Mouse (Mus musculus): ENCODE data around the gene Plekha5. TPM values are rescaled to one million over a fixed set of nuclear protein-coding genes. Genes with fewer than 3 reads are reported as not detected.
A peak's percentile ranks its signal among the peaks of the same experiment; 100 is the strongest.
"Not testable (repeated sequence)": the region's sequence is repeated elsewhere in the genome, so short reads cannot be mapped to it uniquely, and the experiment has no call there.

The Plekha5 gene
- total RNA-seq, 2 experiments from 2014 or later: 84.9 to 89.5 TPM

DNA sequence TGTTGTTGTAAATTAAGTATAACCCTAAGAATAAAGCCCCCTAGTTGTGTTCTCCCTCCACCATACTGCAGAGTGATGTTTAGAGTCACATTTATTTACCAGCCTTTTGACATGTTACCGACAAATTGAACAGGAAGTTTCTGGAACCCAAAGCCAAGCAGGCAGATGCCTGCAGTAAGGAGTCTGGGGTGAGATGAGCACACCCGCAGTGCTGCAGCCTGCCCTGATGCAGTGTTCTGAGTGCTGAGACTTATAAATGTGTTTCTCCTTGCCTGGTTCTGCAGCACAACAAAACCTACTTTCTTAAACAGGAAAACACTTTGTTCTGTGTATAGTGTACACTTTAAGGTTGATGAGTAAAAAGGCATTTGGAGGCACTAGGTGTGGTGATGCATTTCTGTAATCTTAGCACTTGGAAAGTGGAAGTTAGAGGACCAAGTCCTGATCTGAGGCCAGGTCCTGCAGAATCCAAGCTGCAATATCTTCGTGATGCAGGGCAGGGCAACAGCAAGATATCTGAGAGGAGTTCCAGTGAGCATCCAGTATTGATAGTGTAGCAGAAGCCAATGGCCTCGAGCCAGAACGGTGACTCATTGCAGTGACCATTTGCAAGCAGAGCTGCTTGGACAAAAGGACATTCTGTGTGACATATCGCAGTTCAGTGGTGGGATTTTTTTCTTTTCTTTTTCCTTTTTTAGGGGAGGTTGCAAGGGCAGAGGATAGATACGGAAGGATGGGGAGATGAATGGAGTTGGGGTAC, 58.0 kb downstream of the Plekha5 start:
- intact Hi-C loops (cut with DNase I): no loop called here
- no peak for DNase-seq (ENCODE audit: low spot score in 2 of 2)

DNA sequence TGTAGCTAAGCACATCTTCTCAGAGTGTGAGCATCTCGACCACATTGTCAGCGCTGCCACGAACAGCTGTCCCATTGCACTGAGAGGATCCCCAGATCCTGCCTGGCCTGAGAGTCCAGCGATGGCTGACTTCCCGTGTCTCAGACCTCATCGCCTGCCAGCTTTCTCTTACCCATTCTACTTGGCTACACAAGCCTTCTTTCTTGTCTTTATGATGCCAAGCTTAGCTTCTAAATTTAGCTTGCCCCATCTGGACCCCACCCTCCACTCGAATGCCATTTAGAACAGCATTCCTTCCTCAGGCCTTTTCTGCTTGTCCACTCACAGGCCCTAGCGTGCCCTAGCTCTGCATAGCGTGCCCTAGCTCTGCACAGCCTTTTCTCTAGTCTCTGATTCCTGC, 60.3 kb downstream of the Plekha5 start:
- DNase-seq (ENCODE audit: low spot score in 2 of 2): no peak

DNA sequence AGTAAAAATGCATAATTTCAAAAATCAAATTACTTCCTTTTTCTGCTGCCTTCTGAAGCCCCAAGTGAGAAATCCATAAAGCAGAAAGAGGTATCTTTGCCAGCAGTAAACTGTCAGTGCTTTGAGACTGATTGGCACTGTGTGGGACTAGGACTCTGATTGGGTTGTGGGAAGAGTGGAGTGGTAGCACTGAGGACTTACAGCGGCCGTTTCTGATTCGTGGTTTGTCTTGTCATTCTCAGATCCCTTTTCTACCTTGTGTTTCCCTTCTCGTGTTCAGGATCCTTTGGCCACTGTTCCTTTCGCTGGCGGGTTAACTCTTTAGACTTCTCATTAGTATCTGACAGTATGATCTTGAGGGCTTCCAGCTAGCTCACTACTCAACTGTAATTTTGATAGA, 61.8 kb downstream of the Plekha5 start:
- no peak for DNase-seq (ENCODE audit: low spot score in 2 of 2)
- intact Hi-C loops (cut with DNase I): no loop called here

More for the DNA sequence above, 60.3 kb downstream of the Plekha5 start:
- intact Hi-C loops (cut with DNase I): no loop called here

DNA sequence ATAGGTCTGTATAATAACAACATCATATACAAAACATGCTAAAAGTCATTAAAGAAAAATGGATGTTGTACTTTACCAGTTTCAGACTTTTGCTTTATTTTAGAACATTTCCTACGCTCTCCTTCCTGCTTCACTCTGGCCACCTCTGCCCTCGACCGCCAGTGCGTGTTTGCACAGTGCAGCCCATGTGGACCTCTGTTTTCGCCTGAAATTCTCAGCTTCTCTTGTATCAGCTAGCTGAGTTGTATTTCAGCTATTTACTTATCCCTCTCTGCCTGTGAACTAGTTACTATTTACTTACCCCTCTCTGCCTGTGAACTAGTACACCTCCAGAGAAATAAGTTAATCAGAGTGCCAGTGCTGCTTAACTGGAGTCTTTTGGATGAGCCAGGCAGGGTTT, 62.8 kb downstream of the Plekha5 start:
- DNase-seq (ENCODE audit: low spot score in 2 of 2): no peak
- intact Hi-C loops (cut with DNase I): no loop called here

DNA sequence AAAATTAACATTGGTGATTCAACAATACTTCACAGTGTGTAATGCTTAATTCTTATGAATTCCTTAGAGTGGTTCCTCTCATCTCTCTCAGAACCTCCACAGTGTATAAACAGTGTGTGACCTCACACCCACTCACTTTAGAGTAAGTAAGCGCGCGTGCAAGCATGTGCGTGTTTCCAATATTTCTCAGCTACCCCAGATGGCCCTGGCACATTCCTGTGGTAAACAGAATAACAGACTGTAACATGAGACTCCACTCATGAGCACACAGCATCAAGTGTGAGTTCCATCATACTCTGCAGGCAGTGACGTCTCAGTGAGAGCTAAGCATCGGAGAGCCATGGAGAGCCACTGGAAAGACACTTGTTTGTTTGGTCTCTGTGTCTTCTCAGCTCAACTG, 63.6 kb downstream of the Plekha5 start:
- DNase-seq (ENCODE audit: low spot score in 2 of 2): no peak
- intact Hi-C loops (cut with DNase I): no loop called here

DNA sequence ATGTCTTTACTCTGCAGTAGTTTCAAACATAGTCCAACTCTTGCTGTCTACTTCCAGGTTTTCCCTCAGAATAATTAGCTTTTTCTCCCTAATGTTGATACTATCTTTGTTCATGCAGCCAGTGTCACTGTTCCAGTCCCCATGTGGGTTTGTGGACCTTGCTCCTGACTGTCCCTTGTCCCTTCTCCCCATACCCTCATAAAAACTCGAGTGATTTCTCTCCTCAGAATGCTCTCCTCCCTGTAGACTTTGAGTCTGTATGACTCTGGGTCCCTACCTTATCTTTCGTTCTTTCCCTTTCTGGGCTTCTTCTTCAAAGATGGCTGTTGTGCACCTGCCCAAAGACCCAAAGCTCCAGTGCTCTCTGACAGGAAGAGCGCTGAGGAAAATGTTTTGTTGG, 64.8 kb downstream of the Plekha5 start:
- DNase-seq (ENCODE audit: low spot score in 2 of 2): no peak
- intact Hi-C loops (cut with DNase I): no loop called here

DNA sequence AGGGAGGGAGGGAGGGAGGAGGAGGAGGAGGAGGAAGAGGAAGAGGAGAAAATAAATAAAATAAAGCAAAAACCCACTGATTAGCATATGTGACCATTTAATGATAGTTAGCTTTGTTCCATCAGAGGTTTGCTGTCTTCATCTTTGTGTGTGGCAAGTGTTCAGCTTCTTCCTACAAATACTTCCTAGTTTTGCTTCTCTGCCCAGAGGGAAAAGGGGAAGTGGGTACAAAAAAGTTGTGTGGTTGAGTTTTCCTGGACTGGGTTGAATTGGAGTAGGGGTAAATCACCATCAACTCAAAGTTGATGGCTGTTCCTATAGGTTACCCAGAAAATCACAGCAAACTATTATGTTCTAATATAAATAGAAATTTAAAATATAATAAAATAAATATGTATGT, 65.7 kb downstream of the Plekha5 start:
- no peak for DNase-seq (ENCODE audit: low spot score in 2 of 2)
- intact Hi-C loops (cut with DNase I): no loop called here

DNA sequence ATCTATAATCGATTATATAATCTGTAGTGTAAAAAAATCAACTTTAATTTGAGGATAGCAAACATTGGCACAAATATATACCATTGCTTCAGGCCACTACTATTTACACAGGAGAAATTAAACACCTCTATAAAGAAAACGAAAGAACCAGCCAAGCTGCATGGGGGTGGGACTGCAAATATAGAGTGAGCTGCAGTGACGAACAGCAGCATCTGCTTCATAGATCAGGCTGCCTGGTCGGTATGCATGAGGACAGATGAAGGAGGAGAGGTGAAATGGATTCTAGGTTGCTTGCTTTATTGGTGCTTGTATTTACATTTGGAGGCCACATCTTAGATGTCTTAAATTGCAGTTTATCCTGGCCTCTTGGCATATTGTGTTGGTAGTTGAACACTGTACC, 66.4 kb downstream of the Plekha5 start:
- DNase-seq (ENCODE audit: low spot score in 2 of 2): no peak
- intact Hi-C loops (cut with DNase I): no loop called here

DNA sequence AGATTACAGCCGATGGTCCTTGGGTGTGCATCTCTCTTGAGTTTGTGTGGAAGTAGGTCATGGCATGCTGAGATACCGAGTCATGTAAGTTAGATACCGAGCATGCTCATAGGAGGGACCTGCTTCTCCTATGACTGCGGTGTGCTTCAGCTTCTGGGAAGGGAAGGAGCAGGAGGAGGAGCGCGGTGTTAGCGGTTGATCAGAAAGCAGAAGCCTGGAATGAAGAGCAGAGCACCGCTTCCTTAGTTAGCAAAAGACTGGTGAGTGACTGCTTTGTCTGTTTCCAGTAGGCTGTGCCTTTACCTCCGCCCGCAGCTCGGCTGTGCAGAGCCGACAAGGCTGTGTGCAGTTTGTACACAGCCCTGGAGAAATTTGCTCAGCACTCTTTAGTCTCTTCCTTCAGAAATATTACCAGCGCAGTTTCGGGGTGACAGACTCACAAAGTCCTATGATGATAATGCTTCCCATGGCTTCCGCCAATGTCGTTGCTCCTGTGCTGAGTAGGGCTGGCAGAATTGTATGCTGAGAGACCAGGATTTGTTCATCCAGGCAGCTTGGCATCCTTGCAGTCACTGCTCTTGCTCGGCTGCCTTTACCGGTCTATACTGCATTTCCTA, 67.2 kb downstream of the Plekha5 start:
- DNase-seq (ENCODE audit: low spot score in 2 of 2): peak in 1 of 2 experiments; percentile 39
- intact Hi-C loops (cut with DNase I): no loop called here

DNA sequence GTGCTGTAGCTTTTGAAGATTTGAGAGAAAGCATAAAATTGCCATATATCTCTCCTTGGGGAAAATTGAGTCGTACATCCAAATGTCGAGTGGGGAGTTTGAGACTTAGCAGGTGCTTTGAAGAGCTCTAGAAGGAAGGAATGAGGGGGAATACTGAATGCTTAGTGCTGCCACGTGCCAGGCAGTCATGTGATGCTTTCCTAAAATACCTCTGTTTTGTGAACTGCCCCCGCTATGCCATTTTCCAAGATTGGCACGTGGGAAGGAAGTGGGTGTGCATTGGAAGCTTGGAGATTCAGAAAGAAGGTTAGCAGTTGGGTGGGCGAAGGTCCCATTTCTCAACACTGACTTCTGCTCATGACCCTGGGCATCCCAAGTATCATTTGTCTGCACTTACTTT, 68.2 kb downstream of the Plekha5 start:
- intact Hi-C loops (cut with DNase I): no loop called here
- peak in 1 of 2 experiments; percentile 68 for DNase-seq (ENCODE audit: low spot score in 2 of 2)

DNA sequence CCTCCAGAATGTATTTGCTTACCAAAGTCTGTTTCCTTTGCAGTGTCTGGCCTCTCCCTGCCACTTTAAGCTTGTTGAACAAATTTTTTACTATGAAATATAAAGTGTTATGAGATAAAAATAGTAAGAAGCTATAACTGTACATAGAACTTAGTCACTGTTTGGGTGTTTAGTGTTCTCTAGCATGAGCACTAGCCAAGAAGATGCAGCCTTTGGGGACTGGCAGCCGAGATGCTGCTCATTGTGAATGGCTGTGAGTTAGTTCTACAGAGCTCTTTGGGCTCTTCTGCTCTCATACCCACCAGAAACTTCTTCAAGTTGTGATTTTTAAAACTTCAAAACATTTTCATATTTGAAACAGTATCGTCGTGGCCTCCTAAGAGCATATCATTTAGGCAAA, 74.2 kb downstream of the Plekha5 start:
- DNase-seq (ENCODE audit: low spot score in 2 of 2): no peak
- intact Hi-C loops (cut with DNase I): no loop called here

DNA sequence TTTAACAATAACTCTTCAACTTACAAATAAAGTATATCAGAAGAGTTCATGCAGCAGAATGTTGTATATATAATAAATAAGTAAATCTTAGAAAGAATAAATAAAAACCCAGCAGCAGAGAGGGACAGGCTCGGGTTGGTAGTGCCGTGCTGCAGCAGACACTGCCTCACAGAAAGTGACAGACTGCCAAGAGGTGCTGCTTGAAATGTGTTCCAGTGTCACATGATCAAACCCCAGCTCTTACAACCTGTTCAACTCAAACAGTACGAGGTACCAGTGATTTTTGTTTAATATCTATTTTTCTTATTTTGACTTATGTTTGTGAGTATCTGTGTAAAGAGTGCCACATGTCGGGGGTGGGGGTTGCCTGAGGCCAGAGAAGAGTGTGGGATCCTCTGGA, 75.1 kb downstream of the Plekha5 start:
- intact Hi-C loops (cut with DNase I): no loop called here
- no peak for DNase-seq (ENCODE audit: low spot score in 2 of 2)

DNA sequence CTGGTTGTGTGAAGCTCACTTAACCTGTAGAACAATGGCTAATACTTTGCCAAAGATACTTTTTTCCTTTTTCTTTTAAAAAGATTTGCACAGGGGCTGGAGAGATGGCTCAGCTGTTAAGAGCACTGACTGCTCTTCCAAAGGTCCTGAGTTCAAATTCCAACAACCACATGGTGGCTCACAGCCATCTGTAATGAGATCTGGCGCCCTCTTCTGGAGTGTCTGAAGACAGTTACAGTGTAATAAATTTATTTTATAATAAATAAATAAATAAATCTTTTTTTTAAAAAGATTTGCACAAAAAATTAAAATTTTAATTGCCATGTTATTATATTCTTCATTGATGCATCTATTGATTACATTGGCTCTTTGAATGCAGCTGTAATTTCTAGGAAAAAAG, 77.0 kb downstream of the Plekha5 start:
- intact Hi-C loops (cut with DNase I); DNase-seq (ENCODE audit: low spot score in 2 of 2): not testable (repeated sequence)

DNA sequence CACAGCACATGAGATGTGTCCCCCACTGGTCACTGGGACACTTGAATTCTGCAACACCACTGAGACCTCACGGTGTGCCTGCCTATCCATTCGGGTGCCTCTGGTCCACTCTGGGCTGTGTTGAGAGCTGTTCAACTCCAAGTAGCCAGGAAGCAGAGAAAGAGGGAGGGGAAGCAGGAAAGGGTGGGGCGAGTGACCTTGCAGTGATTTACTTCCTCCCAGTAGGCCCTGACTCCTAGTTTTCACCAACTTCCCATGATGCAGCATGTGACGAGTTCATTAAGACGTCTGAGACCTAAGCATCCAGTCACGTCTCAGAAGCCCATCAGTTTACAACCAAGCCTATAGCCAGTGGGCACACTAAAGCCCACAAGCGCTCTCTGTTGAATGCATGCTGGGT, 78.0 kb downstream of the Plekha5 start:
- intact Hi-C loops (cut with DNase I): no loop called here

DNA sequence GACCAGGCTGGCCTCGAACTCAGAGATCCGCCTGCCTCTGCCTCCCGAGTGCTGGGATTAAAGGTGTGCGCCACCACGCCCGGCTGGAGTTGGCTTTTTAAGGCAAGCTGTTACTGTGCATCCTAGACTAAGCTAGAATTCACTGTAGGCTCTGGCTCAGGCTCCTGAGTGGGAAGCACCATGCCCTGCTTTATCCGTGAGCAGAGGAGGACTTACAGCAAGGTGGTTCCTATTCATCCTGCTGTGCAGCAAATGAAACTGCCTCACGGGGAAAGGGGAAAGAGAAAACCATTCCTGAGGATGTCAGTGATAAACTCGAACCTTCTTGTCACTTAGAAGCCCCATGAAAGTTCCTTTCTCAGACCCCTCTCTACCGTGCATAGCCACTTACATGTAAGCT, 80.9 kb downstream of the Plekha5 start:
- intact Hi-C loops (cut with DNase I): no loop called here
- DNase-seq (ENCODE audit: low spot score in 2 of 2): no peak

More for the DNA sequence above, 78.0 kb downstream of the Plekha5 start:
- no peak for DNase-seq (ENCODE audit: low spot score in 2 of 2)

DNA sequence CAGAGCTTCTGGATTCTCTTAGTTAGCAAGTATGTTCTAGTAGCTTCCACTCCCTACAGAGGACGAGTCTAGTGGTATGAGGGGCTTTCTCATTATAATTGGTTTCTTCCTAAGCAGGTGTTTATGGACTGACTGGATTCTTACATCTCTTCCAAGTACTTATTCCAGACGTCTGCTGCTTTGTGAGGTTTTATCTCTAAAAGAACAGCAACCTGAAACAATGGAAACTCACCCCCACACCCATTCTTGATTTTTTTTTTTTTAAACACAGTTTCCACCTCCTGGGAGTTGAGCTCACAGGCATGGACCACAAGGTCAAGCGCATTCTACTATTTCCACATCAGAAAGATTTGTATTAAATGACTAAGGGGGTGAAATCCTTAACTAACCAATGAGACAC, 83.8 kb downstream of the Plekha5 start:
- no peak for DNase-seq (ENCODE audit: low spot score in 2 of 2)
- intact Hi-C loops (cut with DNase I): no loop called here

DNA sequence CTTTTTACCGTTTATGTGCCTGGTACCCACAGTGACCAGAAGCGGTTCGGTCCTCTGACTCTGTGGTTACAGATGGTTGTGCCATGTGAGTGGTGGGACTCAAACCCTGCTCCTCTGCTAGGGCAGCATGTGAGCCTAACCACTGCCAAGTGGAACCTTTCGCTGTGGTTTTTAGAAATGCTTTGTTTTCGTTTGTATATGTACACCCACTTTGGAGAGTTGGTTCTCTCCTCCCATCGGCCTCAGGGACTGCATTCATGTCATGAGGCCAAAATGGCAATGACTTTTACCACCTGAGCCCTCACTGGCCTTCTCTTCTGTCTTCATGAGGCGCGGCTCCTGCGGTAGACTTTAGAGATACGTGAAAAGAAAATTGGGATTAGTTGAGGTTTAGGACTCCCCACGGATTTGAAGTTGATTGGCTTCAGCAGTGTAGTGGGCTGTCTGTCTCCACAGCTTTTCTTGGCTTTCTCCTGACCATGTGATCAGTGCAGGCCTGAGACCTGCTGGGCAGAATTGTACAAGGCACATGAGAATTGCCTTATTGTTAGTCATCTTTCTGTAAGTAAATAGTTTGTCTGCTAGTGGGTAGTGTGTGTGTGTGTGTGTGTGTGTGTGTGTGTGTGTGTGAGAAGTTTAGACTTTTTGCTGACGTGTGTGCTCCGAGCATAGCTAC, 84.8 kb downstream of the Plekha5 start:
- no peak for DNase-seq (ENCODE audit: low spot score in 2 of 2)
- intact Hi-C loops (cut with DNase I): no loop called here

DNA sequence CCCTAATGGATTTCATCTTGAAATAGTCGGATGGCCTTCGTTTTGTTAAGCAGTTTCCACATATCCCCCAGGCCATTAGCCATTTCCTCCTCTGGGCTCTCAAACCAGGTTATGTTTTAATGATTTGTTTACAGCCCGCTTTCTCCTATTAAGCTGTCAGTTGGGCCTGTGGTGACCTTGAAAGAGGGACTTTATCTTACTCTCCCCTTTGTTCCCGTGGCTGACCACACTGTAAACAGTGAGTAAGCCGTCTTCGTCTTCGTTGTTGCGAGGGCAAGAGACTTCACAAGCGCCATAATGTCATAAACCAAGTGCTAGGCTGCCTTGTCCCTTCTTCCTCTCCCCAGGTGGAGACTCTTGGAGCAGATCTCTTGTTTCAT, 85.3 kb downstream of the Plekha5 start:
- DNase-seq (ENCODE audit: low spot score in 2 of 2): no peak
- intact Hi-C loops (cut with DNase I): no loop called here

DNA sequence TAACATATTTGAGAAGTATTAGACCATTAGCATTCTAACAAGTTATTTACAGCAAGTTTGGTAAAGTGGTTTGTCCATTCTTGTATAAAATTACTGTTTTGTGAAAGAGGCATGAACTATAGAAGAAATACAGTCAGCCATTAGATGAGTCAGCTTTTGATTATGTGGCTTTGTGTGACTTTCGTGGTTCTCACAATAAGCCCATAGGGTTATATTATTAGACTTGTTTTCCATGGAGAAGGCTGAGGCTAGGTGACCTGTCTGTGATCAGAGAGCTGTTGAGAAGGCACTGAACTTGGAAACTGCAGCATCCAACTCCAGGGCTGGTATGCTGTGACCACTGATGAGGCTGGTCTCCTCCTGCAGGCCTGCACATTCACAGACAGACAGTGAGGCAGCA, 88.2 kb downstream of the Plekha5 start:
- DNase-seq (ENCODE audit: low spot score in 2 of 2): no peak
- intact Hi-C loops (cut with DNase I): no loop called here

DNA sequence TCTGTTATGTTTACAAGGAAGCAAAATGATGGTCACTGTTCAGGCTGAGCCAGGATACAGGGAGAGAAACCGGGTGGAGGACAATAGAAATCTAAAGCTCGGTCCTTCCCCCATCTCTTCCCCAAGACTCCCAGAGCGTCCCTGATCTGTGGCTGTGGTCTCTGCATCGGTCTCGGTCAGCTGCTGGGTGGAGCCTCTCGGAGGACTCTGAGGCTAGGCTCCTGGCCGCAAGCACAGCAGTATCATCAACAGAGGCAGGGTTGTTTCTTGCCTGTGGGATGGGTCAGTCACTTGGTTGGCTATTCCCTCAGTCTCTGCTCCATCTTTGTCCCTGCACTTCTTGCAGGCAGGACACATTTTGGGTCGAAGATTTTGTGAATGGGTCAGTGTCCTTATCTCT, 88.6 kb downstream of the Plekha5 start:
- DNase-seq (ENCODE audit: low spot score in 2 of 2): no peak
- intact Hi-C loops (cut with DNase I): no loop called here

All from left cerebral cortex, postnatal 14 days (tissue).